Mouse (Mus musculus): Measurements from ENCODE around the gene Gm40193.

- TF ChIP-seq CTCF (IDR thresholded peaks at IDR 0.05) = no peak
- TF ChIP-seq EP300 (IDR thresholded peaks at IDR 0.05) = no peak
These were observed 8.7 kb upstream of the Gm40193 start for GRCm38 (mm10) chr11:70541415-70541814.

All from lung, postnatal 0 days (tissue).